Mouse (Mus musculus) megakaryocyte, embryonic 14.5 days (primary cell): ENCODE data around the gene Zfp536.

Experiments
- FLI1 ChIP-seq: IDR thresholded peaks from 2 replicates; pipeline ENCODE4 v1.6.1; 2012; ENCODE audit warnings: low read length, inconsistent platforms, mixed read lengths
- GATA1 ChIP-seq: IDR thresholded peaks from 3 replicates; pipeline ENCODE4 v1.6.1; 2012; ENCODE audit warnings: mixed read lengths, low read length, inconsistent platforms, borderline replicate concordance

DNA sequence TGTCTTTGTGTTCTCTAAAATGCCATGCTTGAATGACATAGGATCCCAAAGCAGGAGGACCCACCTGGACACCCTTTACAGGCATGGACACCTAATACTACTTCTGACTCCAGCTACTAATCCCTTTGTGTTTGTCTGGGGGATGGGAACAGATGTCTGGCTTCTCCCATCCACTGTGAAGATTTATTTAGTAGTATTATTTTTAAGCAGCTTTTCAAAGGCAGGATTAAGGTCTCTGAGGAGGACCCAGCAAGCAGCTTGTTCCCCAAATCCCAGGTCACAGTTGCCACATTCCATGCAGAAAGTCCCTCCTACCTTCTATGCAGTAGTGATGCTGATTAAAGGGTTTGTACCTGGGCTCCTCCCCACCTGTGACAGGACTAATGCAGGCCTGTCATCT lies 347.4 kb downstream of the Zfp536 start:
- no peak for TF ChIP-seq GATA1
- TF ChIP-seq FLI1, result no peak
